Mouse (Mus musculus) C2C12 (cell line): ENCODE results near the gene Clvs2.

ENCODE experiments used
- CTCF ChIP-seq: IDR thresholded peaks from one replicate; pipeline ENCODE4 v1.5.1; 2011; ENCODE audit not compliant: control insufficient read depth, insufficient read depth, insufficient read length
- USF1 ChIP-seq: IDR thresholded peaks from one replicate; pipeline ENCODE4 v1.6.1; 2011; ENCODE audit warnings: low read depth, mild to moderate bottlenecking, control low read depth, moderate library complexity

- TF ChIP-seq CTCF (no peak), USF1 (no peak)
These were observed 11.4 kb downstream of the Clvs2 start for GRCm38 (mm10) chr10:33613197-33613596.
